Mouse (Mus musculus) adrenal gland, adult 18-20 months (tissue): ENCODE data around the gene Hibch. TPM values are rescaled to one million over a fixed set of nuclear protein-coding genes. Genes with fewer than 3 reads are reported as not detected.

Source experiments
- total RNA-seq, 2 experiments: library from RNA; stranded (reverse); gene quantifications; 1 replicate in 1 of 2; 2 replicates in 1 of 2; pipeline ENCODE4 v1.2.3; 2021

The Hibch gene
- total RNA-seq, 2 experiments from 2014 or later, result 63.0 to 97.6 TPM

Other genes starting within 250 kb of the Hibch start
- 1 to 10 TPM; 1.5 to 1.9 TPM for gene Nemp2, start 214.2 kb upstream of the Hibch start, total RNA-seq
- gene Mfsd6, start 117.5 kb upstream of the Hibch start, total RNA-seq, result 10 to 100 TPM; 17.0 to 17.9 TPM
- 10 to 100 TPM; 23.7 to 24.9 TPM for gene Inpp1, start 27.2 kb upstream of the Hibch start, total RNA-seq
- gene 1700019D03Rik, start 175.2 kb downstream of the Hibch start, total RNA-seq, result 1 to 10 TPM; 1.2 to 1.4 TPM
- not detected for gene Mstn, start 216.7 kb downstream of the Hibch start, total RNA-seq